Mouse (Mus musculus): Measurements from ENCODE around the gene Padi6. TPM values are rescaled to one million over a fixed set of nuclear protein-coding genes. Genes with fewer than 3 reads are reported as not detected.

Gene Padi6
- total RNA-seq, 2 experiments from 2014 or later = 0.55 TPM; not detected in 1

DNA sequence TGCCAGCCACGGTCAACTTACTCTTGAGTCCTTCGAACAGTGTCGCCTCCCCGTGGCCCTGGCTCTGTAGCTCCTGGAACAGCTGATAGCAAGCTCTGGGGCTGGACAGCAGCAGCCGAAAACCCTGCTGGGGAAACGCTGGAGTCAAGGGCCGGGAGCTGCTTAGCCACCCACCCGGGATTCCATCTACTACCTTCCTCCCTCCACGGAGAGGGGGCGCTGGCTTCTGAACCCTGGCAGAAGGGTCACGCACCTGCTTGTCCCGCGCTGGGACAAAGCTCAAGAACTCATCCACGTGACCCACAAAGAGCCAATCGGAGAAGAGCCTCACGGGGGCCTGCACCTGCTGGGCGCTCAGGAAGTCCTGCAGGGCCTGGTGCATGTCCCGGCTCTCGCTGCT, 7.9 kb upstream of the Padi6 start:
- DNase-seq = peak; percentile 16

DNA sequence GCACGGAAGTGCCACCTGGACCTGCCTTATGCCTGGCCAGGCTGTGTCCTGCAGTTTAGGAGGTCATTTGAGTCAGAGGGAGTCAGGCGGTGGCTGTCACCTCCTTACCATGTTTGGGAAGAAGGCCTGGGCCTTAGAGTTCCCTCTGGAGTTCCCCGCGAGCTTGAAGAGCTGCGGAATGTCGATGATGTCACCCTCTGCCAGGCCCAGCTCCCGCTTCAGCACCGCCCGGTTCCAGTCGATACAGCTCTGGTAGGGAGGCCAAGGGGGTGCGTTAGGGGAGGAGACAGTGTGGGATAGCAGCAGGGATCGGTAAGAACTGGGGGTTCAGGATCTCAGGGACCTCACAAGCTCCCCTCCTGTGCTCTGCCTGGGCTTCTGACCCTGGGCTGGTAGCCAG, 5.5 kb upstream of the Padi6 start:
- no peak for DNase-seq

DNA sequence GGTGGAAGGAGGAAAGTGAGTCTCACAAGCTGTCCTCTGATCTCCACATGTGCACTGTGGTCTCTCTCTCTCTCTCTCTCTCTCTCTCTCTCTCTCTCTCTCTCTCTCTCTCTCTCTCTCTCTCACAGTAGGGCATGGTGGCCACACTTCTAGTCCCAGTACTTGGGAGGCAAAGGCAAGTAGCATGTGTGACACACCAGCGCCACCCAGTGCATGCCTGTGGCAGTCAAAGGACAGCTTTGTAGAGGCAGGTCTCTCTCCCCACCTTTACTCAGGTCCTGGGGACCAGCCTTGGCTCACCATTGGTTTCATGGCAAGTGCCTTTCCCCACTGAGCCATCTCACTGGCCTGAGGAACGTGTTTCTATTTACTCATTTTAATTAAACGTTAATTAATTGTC, 2.2 kb upstream of the Padi6 start:
- DNase-seq = peak; percentile 74

DNA sequence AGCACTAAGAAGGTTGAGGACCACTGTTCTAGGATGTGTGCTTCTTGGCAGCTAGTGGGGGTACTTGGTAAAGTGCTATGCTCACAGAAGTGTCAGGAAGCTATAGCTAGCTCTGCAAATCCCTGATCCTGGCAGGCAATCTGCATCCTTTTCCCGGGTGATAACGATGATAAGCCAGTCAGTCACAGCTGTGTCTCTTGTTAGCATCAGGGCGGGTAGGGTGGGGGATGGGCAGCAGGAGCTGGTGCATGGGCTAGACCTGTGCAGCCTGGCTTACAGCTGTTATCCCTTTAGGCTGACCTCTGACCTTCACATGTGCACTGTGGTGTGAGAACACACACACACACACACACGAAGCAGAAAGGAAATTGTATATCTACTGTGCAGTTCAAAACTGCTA, 643 bp upstream of the Padi6 start:
- DNase-seq = no peak

DNA sequence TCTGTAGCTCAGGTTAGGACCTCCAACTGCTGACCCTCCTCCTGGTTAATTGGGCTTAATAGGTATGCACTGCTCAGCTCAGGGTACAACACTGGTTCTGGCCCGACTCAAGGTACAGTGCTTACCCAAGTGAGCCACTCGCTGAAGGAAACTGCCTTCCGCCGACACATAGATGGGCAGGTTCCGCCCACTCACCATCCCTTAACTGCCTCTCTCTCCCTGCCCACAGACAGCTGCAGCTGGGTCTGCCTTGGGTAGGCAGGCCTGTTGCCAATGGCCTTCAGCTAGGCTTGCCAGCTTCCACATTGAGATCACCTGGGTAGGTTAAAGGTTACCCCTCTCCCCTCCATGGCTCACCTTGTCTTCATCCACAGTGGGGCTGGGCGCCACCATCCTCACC, 1.0 kb downstream of the Padi6 start:
- no peak for DNase-seq

DNA sequence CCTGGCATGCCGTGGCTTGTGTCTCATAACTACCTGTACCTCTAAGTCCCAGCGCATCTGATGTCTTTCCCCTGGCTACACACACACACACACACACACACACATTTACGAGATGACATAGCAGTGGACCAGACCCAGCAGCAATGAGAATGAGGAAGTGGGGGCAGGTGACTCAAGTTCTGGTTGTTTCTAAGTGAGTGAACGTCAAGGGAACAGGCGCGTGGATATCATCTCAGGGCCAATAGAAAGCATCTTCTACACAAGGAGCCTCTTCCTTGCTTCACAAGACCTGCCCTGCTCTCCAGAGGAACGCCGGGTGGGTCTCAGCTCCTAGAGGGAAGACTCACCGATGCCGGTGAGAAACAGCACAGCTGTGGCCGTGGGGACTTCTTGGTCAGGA, 1.8 kb downstream of the Padi6 start:
- no peak for DNase-seq

DNA sequence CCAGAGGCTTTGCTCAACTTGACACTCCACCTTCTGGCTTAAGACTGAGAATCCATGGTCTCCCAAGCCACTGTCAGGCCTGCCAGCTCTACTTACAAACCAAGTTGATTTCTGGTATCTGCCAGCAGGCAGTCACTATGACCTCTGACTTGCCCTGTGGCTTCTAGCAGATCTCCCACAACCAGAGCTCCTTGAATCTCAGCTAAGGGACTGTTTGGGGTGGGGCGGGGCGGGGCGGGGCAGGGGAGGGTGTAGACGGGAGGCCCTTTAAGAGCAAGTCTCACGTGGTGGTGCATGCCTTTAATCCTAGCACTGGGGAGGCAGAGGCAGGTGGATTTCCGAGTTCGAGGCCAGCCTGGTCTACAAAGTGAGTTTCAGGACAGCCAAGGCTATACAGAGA, 9.6 kb downstream of the Padi6 start:
- no peak for DNase-seq

DNA sequence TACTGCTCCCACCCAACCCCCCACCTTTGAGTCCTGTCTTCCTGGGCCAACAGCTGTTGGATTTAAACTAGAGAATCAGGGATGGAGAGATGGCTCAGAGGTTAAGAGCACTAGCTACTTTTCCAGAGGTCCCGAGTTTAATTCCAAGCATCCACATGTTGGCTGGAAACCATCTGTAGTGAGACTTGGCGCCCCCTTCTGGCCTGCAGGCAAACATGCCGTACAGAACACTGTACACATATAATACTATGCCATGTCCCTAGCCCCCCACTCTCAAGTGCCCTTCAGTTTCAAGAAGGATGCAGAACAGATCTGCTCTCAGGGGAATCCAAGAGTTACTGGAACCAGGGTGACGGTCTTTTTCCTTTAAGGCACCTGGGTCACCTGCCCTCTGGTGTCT, 10.8 kb downstream of the Padi6 start:
- no peak for DNase-seq

GRCm38 (mm10) chr4:140726907-140727306, 15.5 kb downstream of the Padi6 start:
- no peak for DNase-seq

- DNase-seq = no peak
Observed at GRCm38 (mm10) chr4:140724739-140725138, 17.7 kb downstream of the Padi6 start.

GRCm38 (mm10) chr4:140723801-140724200, 18.6 kb downstream of the Padi6 start:
- DNase-seq = peak; percentile 41

DNA sequence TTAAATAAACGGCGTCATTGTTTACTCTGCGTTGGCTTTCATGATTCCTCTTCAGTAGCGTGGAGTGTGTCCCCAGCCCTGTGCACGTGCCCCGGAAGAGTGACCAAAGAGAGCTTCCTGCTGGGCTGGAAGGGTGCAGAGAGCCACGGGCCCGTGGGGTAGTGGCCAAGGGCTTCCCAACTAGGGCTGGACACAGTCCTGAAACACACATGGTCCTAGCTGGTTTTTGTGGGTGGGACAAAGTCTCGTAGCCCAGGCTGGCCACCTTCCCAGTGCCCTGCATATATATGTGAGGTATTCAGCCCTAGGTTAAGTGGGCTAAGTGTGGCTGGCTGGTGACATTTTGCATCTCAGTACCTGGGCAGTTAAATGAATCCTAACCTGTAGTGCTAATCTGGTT, 19.3 kb downstream of the Padi6 start:
- no peak for DNase-seq

DNA sequence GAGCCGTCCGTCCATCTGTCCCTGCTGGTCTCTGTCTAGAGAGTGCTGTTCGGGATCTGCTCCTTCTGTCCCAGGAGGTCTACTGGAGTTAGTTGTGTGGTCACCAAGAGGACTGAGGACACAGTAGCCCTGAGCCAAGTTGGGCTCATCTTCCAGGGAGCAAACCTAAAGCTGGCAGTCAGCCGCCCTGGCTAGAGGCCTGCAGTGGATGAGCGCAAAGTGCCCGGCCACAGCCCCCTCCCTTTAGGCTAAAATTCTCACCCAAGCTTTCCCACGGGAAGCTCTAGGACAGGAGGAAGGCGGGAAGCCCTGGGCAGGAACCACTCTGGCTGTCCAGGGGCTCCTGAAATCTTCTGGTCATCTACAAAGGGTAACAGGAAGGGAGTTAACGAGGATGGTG, 19.7 kb downstream of the Padi6 start:
- DNase-seq = no peak

GRCm38 (mm10) chr4:140721968-140722490, 20.4 kb downstream of the Padi6 start:
- DNase-seq = no peak

DNA sequence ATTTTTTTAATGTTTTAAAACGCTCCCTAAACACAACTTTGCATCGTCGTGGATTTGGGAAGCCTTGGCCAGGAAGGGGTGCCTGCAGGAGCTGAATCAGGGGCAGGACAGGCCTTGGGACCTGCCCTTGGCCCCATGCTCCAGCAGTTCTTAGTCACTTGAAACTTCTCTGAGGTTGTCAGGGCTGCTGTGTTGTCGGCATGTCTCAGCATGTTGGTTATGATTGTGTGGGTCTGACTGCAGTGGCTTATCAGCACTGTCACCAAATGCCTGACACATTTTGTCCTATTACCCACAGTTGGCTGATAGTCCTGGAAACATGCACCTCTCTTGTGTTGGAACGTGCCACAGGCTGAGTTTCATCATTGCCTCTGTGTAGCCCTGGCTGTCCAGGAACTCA, 22.4 kb downstream of the Padi6 start:
- peak; percentile 39 for DNase-seq

DNA sequence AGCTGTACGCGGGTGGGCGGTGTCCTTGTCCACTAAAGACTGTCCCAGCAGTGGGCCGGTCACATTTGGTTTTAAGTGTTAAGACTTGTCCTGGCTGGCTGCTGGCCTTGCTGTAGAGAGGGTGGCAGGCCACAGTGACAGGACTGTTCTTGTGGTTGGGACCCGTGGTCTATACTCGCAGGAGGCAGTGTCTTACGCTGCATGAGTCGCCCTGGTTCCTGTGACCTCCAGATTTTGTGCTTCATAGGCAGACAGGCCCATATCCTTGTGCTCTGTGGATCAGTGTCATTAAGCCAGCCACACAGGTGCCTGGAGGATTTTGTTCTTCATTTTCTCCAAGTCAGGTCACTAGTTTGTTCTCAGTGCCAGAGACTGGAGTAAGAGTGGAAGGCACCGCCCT, 24.0 kb downstream of the Padi6 start:
- no peak for DNase-seq

DNA sequence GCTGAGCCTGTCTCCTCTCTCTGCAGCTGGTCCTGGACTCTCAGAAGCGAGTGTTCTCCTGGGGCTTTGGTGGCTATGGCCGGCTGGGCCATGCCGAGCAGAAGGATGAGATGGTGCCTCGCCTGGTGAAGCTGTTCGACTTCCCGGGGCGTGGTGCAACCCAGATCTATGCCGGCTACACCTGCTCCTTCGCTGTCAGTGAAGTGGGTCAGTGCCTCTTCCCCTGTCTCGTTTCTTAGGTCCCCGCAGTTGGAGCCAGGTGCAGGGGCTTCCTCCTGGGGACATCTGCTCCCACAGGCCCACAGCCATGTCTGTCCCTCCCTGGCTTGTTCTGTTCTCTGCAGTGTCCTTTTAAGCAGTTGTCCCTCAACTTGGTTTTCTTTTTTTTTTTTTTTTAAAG, 25.4 kb downstream of the Padi6 start:
- no peak for DNase-seq

GRCm38 (mm10) chr4:140714586-140714985, 27.9 kb downstream of the Padi6 start:
- no peak for DNase-seq

DNA sequence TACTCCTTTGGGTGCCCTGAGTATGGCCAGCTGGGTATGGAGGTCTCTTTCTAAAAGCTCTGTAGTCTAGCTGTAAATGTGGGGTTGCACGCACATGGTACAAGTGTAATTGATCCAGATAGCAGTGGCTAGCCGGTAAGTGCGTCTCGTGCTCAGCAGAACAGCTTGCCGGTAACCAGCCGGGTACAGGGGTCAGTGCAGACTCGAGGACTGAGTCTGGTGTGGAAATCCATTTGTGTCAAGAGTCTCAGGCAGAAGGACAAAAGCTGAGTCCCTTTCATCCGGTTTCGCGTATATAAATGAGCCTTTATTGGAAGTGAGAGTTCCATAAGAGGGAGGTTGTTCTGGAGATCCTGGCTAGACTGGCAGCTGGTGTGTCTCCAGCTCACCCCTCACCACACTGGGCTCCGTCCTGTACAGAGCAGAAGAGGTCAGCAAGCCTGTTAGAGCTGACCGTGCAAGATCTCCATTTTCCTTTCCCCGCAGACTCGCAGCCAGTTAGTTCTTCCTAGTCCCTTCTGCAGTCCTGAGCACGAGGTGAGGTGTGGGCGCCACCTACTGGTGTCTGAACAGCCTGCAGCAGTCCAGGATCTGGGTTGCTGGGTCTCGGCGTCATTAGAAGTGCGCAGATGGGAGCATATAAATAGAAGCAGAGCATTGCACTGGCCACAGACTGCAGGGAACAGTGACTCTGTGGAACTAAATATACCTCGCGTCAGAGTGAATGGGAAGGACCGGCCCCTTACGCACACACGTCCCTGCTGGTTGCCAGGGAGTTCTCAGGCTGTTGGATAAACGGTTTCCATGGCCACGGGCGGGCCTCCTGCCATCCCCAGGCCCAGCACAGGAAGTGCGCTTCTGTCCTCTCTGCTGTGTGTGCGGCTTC, 28.7 kb downstream of the Padi6 start:
- peak; percentile 94 for DNase-seq

DNA sequence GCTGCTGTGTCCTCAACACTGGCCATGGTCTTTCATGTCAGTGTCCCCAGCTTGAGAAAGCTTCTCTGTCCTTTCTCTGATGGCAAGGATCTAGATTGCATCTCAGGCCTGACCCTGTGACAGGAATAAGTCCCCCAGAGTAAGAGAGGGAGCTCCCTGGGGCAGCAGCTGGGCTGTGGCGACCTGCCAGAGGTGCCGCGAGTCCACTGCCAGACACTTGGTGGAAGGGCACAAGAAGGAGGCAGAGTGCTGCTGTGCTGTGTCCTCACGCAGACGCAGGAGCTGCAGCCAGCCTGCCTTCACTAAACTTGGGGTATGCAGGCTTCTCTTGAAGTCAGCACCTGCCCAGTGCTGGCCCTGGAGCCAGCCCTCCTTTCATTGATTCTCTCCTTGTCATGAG, 31.1 kb downstream of the Padi6 start:
- DNase-seq = peak; percentile 64

DNA sequence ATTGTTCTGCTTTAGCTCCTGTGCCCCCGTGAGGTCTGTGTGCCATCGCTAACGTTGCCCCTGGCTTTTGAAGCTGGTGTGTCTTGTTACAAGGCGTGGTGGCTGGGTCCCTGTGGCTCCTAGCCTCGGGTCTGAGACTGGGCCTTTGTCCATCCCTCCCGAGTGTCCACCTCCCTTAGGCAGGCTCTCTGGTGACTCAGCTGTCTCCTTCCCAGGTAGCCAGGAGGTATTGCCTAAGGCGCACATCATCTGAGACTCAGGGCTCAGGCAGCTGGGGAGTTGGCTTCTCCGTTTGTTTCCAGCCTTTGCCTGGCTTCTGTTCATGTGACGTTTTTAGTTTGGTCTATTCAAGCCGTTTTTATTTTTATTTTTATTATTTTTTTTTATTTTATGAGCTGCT, 31.7 kb downstream of the Padi6 start:
- no peak for DNase-seq

DNA sequence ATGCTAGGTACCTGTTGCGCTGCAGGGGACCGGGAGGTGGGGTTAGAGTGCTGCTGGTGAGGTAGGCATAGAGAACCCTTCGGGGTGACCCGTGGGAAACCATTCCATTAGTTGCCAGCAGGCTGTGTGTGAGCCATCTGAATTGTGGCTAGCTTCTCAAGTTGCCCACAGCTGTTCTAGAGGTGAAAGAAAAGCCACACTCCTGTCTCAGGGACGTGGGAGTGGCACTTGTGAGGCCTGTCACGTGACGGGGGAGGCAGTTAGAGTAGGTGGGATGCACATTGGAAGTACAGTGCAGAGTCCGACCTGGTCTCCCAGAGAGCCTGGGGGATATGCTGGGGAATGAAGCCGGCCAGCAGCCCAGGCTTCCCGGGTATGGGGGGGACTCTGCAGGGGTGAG, 32.8 kb downstream of the Padi6 start:
- no peak for DNase-seq

DNA sequence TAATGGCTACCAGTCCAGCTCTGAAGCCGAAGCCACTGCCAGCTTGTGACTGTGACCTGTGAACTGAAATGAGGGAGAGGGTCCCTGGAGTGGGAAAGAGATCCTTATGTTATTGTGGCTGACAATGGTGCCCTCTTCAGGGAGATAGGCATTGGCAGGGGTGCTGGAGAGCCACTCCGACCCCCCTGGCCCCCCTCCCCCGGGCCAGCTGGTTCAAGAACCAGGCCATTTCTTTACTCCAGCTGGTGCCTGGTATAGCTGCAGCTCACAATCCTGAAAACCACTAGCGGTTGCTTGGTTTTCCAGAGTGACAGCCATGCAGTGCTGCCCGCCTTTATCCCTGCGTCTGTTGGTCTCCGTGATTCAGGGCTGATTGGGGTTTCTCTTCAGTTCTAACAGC, 33.3 kb downstream of the Padi6 start:
- DNase-seq = no peak

GRCm38 (mm10) chr4:140708297-140708927, 34.0 kb downstream of the Padi6 start:
- no peak for DNase-seq
